13 mouse cellular contexts compared by ENCODE assay signal in genomic region chr9:109051011-109051501, GRCm38 (mm10). TPM values are rescaled to one million over a fixed set of nuclear protein-coding genes. Genes with fewer than 3 reads are reported as not detected.
DNase-seq lines count a peak whose midpoint lies in the region; ATAC-seq and TF ChIP-seq lines count a peak whose summit lies in the region.
"Had no signal": no experiment of that assay in that cellular context is flagged by ENCODE, and none has a peak within 500 bp of the region (broad histone marks: within the 10 kb centered on the region; RNA-seq: fewer than 3 reads in every experiment).

No protein-coding gene starts in this region.

- H3K27me3 ChIP-seq in CH12.LX (replicated peaks): no peaks in the 10 kb centered on the region
- H3K27me3 ChIP-seq in midbrain, embryonic 15.5 days (replicated peaks): no peaks in the 10 kb centered on the region
- H3K27me3 ChIP-seq: intestine, embryonic 15.5 days; liver, embryonic 13.5 days had no signal

- in situ Hi-C loops in CH12.LX (cut with MboI; ENCODE audit: low pct_ligation_motif_present, low pct_unique_long_range_greater_than_20kb, low sequenced_read_pairs): no loop called here

- H3K4me2 ChIP-seq in CH12.LX (ENCODE audit: insufficient read depth, low read depth, poor library complexity, severe bottlenecking): peak overlapping the region; percentile 88
- no peak overlapping the region for H3K4me2 ChIP-seq in midbrain, embryonic 15.5 days
- H3K4me2 ChIP-seq: intestine, embryonic 15.5 days; liver, embryonic 13.5 days had no signal

- peaks cover 57% of the 10 kb centered on the region for H3K79me2 ChIP-seq in CH12.LX (replicated peaks; ENCODE audit: control insufficient read depth, extremely low read depth, insufficient read depth, poor library complexity, severe bottlenecking)

- H3K9ac ChIP-seq in CH12.LX (ENCODE audit: insufficient read depth, low read depth): peak overlapping the region; percentile 56
- H3K9ac ChIP-seq in midbrain, embryonic 15.5 days: no peak overlapping the region
- H3K9ac ChIP-seq: intestine, embryonic 15.5 days; liver, embryonic 13.5 days had no signal

- no peak for TF ChIP-seq RAD21 in CH12.LX (IDR thresholded peaks at IDR 0.05; ENCODE audit: low read depth, low read length)

- peak overlapping the region; percentile 93 for H3K27ac ChIP-seq in CH12.LX (ENCODE audit: insufficient read depth, low read depth)
- no peak overlapping the region for H3K27ac ChIP-seq in midbrain, embryonic 15.5 days
- H3K27ac ChIP-seq: intestine, embryonic 15.5 days; liver, embryonic 13.5 days; macrophage had no signal

- peak; percentile 38; the same call in 1 of the 2 replicates for TF ChIP-seq POLR2A in CH12.LX (IDR thresholded peaks at IDR 0.05; ENCODE audit: low read depth, low read length)

- peak overlapping the region; percentile 67 to 91 (median 70) for H3K4me3 ChIP-seq in CH12.LX (replicated peaks in 1 of 3; ENCODE audit: low read depth in 2 of 3, low read length in 2 of 3, poor library complexity in 1 of 3)
- no peak overlapping the region for H3K4me3 ChIP-seq in midbrain, embryonic 15.5 days
- H3K4me3 ChIP-seq: intestine, embryonic 15.5 days; liver, embryonic 13.5 days had no signal

- peaks cover 22 to 52% of the 10 kb centered on the region in 2 experiments for H3K4me1 ChIP-seq in CH12.LX (ENCODE audit: control insufficient read depth in 1 of 2, insufficient read depth in 2 of 2)
- H3K4me1 ChIP-seq in midbrain, embryonic 15.5 days: peaks cover 11% of the 10 kb centered on the region; the same call in 1 of the 2 replicates

- TF ChIP-seq CTCF in CH12.LX (conservative IDR thresholded peaks at IDR 0.05 in 1 of 2, IDR thresholded peaks at IDR 0.05 in 1 of 2; ENCODE audit: low read depth in 2 of 2, low read length in 2 of 2): no peak

- DNase-seq in ovary, postnatal 36 days (ENCODE audit: low spot score): peak; percentile 1
- DNase-seq in ovary, postnatal 14 days (ENCODE audit: low spot score): no peak
- peak; percentile 75 for DNase-seq in CH12.LX (ENCODE audit: extremely low read depth)
- peak; percentile 92 for DNase-seq in naive thymus-derived CD4-positive, alpha-beta T cell, adult 2 months (ENCODE audit: low read depth)
- peak; percentile 66 for DNase-seq in thymus, postnatal 25 days
- no peak for DNase-seq in layer of hippocampus, adult 18-20 months (ENCODE audit: low spot score in 2 of 2)
- DNase-seq: cerebellum, adult 11-12 months; embryo, embryonic 11 days; heart, postnatal 36 days; liver, embryonic 13.5 days had no signal

- ATAC-seq in midbrain, embryonic 15.5 days (replicated peaks): no peak
- ATAC-seq: intestine, embryonic 15.5 days had no signal

- H3K9me3 ChIP-seq in CH12.LX (replicated peaks; ENCODE audit: low read length): no peaks in the 10 kb centered on the region
- H3K9me3 ChIP-seq in midbrain, embryonic 15.5 days: no peaks in the 10 kb centered on the region
- H3K9me3 ChIP-seq: intestine, embryonic 15.5 days; liver, embryonic 13.5 days had no signal

- TF ChIP-seq EP300 in CH12.LX (IDR thresholded peaks at IDR 0.05; ENCODE audit: low read length): no peak

- WGBS in midbrain, embryonic 15.5 days: 91% methylated on average over 13 of the region's 13 CpGs

- dilution Hi-C loops in CH12.LX (cut with MboI; ENCODE audit: extremely low pct_ligation_motif_present, extremely low pct_unique_long_range_greater_than_20kb, low sequenced_read_pairs): no loop called here

- H3K36me3 ChIP-seq in CH12.LX (replicated peaks in 1 of 2; ENCODE audit: control insufficient read depth in 1 of 2, insufficient read depth in 1 of 2, low read length in 1 of 2): peaks cover 4 to 22% of the 10 kb centered on the region in 2 experiments
- H3K36me3 ChIP-seq in midbrain, embryonic 15.5 days (replicated peaks): no peaks in the 10 kb centered on the region
- H3K36me3 ChIP-seq: intestine, embryonic 15.5 days had no signal

TF ChIP-seq in CH12.LX, 34 proteins besides CTCF, POLR2A, EP300 and RAD21:
- TF ChIP-seq BHLHE40 (IDR thresholded peaks at IDR 0.05; ENCODE audit: low read depth, low read length): 0 out of 2 replicates have a peak, but pooled peaks have one; percentile 3
- peak; percentile 52 for TF ChIP-seq ETS1 (conservative IDR thresholded peaks at IDR 0.05; ENCODE audit: low read depth, low read length)
- no peak for TF ChIP-seq ZMIZ1 (IDR thresholded peaks at IDR 0.05; ENCODE audit: low read depth, low read length)
- no peak for TF ChIP-seq GABPA (IDR thresholded peaks at IDR 0.05; ENCODE audit: insufficient replicate concordance, low read depth, low read length)
- TF ChIP-seq SIN3A (IDR thresholded peaks at IDR 0.05; ENCODE audit: low read length): peak; percentile 47; the same call in 1 of the 2 replicates
- TF ChIP-seq MAZ (IDR thresholded peaks at IDR 0.05; ENCODE audit: low read depth, low read length): peak; percentile 68
TF ChIP-seq in CH12.LX: peak in this region for 4.

RNA-seq across cellular contexts. Expression of gene Trex1, which starts 8.5 kb away (rescaled TPM):
- total RNA-seq in CH12.LX (2012; rRNA removed) (20.8 and 31.5 TPM in 2 replicates), CH12.LX (2014; rRNA removed) (20.1 and 21.1 TPM in 2 replicates)
- 15.8 and 22.9 TPM in 2 replicates for polyA plus RNA-seq in CH12.LX (2012; ENCODE audit: insufficient read length, low read depth)
- 10 to 100 TPM; 14.6 to 16.6 TPM for total RNA-seq in layer of hippocampus, adult 18-20 months (2021)
- 18.0 TPM in 2 replicates for polyA plus RNA-seq in midbrain, embryonic 15.5 days (2015; fragmentation: Nextera tagmentation; extraction: Ambion mirVana)

RNA-seq across cellular contexts. Expression of gene Shisa5, which starts 12.7 kb away (rescaled TPM):
- total RNA-seq in CH12.LX (2012; rRNA removed) (134 and 153 TPM in 2 replicates), CH12.LX (2014; rRNA removed) (156 and 170 TPM in 2 replicates)
- 121 and 166 TPM in 2 replicates for polyA plus RNA-seq in CH12.LX (2012; ENCODE audit: insufficient read length, low read depth)
- total RNA-seq in layer of hippocampus, adult 18-20 months (2021): 10 to 100 TPM; 46.0 to 56.0 TPM
- 66.0 and 68.4 TPM in 2 replicates for polyA plus RNA-seq in midbrain, embryonic 15.5 days (2015; fragmentation: Nextera tagmentation; extraction: Ambion mirVana)

RNA-seq across cellular contexts. Expression of gene Atrip, which starts 22.9 kb away (rescaled TPM):
- total RNA-seq in CH12.LX (2012; rRNA removed) (18.0 and 19.3 TPM in 2 replicates), CH12.LX (2014; rRNA removed) (16.2 and 17.6 TPM in 2 replicates)
- polyA plus RNA-seq in CH12.LX (2012; ENCODE audit: insufficient read length, low read depth): 21.3 and 24.1 TPM in 2 replicates
- total RNA-seq in layer of hippocampus, adult 18-20 months (2021): 10 to 100 TPM; 23.7 to 28.0 TPM
- 35.2 and 35.6 TPM in 2 replicates for polyA plus RNA-seq in midbrain, embryonic 15.5 days (2015; fragmentation: Nextera tagmentation; extraction: Ambion mirVana)

RNA-seq across cellular contexts. Expression of gene Ccdc51, which starts 31.2 kb away (rescaled TPM):
- total RNA-seq in CH12.LX (2012; rRNA removed) (18.2 TPM in 2 replicates), CH12.LX (2014; rRNA removed) (15.9 and 16.2 TPM in 2 replicates)
- 7.6 and 8.6 TPM in 2 replicates for polyA plus RNA-seq in CH12.LX (2012; ENCODE audit: insufficient read length, low read depth)
- 1 to 10 TPM; 8.7 to 9.3 TPM for total RNA-seq in layer of hippocampus, adult 18-20 months (2021)
- 14.3 and 16.8 TPM in 2 replicates for polyA plus RNA-seq in midbrain, embryonic 15.5 days (2015; fragmentation: Nextera tagmentation; extraction: Ambion mirVana)

RNA-seq across cellular contexts. Expression of gene Tma7, which starts 31.3 kb away (rescaled TPM):
- total RNA-seq in CH12.LX (2012; rRNA removed): 255 and 369 TPM in 2 replicates
- total RNA-seq in CH12.LX (2014; rRNA removed): 336 and 356 TPM in 2 replicates
- 494 and 529 TPM in 2 replicates for polyA plus RNA-seq in CH12.LX (2012; ENCODE audit: insufficient read length, low read depth)
- total RNA-seq in layer of hippocampus, adult 18-20 months (2021): 100 to 1,000 TPM; 286 to 308 TPM
- polyA plus RNA-seq in midbrain, embryonic 15.5 days (2015; fragmentation: Nextera tagmentation; extraction: Ambion mirVana): 607 and 639 TPM in 2 replicates

Comparison
In these comparisons a context has a peak if more than half of its experiments do, and no peak if none do; other contexts are left out.
1. DNase-seq: peak in ovary, postnatal 36 days (single experiment), CH12.LX (single experiment), naive thymus-derived CD4-positive, alpha-beta T cell, adult 2 months (single experiment) and thymus, postnatal 25 days (single experiment); none in ovary, postnatal 14 days (single experiment) and layer of hippocampus, adult 18-20 months (0 of 2).